Mouse (Mus musculus): ENCODE results near the gene Hlcs. TPM values are rescaled to one million over a fixed set of nuclear protein-coding genes. Genes with fewer than 3 reads are reported as not detected.
A peak's percentile ranks its signal among the peaks of the same experiment; 100 is the strongest.

Gene Hlcs
- polyA plus RNA-seq, 1 experiment from 2014 or later, result 9.1 TPM

GRCm38 (mm10) chr16:94250640-94251349, 62.6 kb downstream of the Hlcs start:
- H3K4me2 ChIP-seq, result no peak overlapping the region
- H3K36me3 ChIP-seq, result no peaks in the 10 kb centered on the region
- H3K4me3 ChIP-seq (replicated peaks), result no peak overlapping the region
- H3K9me3 ChIP-seq, result no peaks in the 10 kb centered on the region
- H3K4me1 ChIP-seq, result peaks cover 9% of the 10 kb centered on the region; the same call in 1 of the 2 replicates
- no peak overlapping the region for H3K9ac ChIP-seq
- ATAC-seq (ENCODE audit: insufficient read depth, low FRiP score, low read depth), result no peak
- 81% methylated on average over 15 of the region's 15 CpGs for WGBS
- no peak overlapping the region for H3K27ac ChIP-seq
- H3K27me3 ChIP-seq (replicated peaks), result no peaks in the 10 kb centered on the region

DNA sequence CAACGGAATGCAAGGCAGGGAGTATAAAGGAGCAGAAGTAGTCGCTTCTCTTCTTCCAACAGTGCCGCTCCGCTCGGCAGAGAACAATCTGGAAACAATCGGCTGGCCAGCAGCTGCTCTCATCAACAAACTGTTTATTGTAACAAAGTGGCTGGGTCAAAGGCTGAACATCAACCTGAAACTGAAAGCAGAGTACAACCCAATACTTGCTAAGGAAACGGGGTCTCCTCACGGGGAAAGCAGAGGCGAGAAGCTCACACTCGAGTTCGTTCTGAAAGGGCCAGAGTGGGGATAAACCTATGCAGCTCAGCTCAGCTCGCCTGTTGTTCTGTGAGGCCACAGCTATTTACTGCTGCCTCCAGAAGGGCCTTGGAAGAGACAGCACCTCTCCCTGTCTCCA, 63.2 kb downstream of the Hlcs start:
- Histone ChIP-seq H3K9me3 (no peaks in the 10 kb centered on the region), H3K4me2 (peak overlapping the region; percentile 21; the same call in 1 of the 2 replicates), H3K27me3 (replicated peaks) (no peaks in the 10 kb centered on the region), H3K9ac (no peak overlapping the region), H3K36me3 (no peaks in the 10 kb centered on the region), H3K27ac (no peak overlapping the region), H3K4me1 (peaks cover 9% of the 10 kb centered on the region; the same call in 1 of the 2 replicates), H3K4me3 (replicated peaks) (no peak overlapping the region)
- no peak for ATAC-seq (ENCODE audit: insufficient read depth, low FRiP score, low read depth)
- 38% methylated on average over 12 of the region's 12 CpGs for whole genome bisulfite sequencing

GRCm38 (mm10) chr16:94249666-94250065, 63.7 kb downstream of the Hlcs start:
- no peak for ATAC-seq (ENCODE audit: insufficient read depth, low FRiP score, low read depth)
- H3K27ac ChIP-seq, result no peak overlapping the region
- WGBS, result 73% methylated on average over 10 of the region's 10 CpGs

GRCm38 (mm10) chr16:94248721-94249120, 64.7 kb downstream of the Hlcs start:
- Histone ChIP-seq H3K4me2 (no peak overlapping the region), H3K4me3 (replicated peaks) (no peak overlapping the region), H3K9me3 (no peaks in the 10 kb centered on the region), H3K27me3 (replicated peaks) (no peaks in the 10 kb centered on the region), H3K9ac (no peak overlapping the region), H3K4me1 (peaks cover 5% of the 10 kb centered on the region; the same call in 1 of the 2 replicates), H3K27ac (no peak overlapping the region), H3K36me3 (no peaks in the 10 kb centered on the region)
- 86% methylated on average over 15 of the region's 15 CpGs for WGBS
- ATAC-seq (ENCODE audit: insufficient read depth, low FRiP score, low read depth), result no peak

More at GRCm38 (mm10) chr16:94249666-94250065, 63.7 kb downstream of the Hlcs start:
- Histone ChIP-seq H3K4me3 (replicated peaks) (no peak overlapping the region), H3K9me3 (no peaks in the 10 kb centered on the region), H3K27me3 (replicated peaks) (no peaks in the 10 kb centered on the region), H3K9ac (no peak overlapping the region), H3K36me3 (no peaks in the 10 kb centered on the region), H3K4me1 (peaks cover 9% of the 10 kb centered on the region; the same call in 1 of the 2 replicates), H3K4me2 (peak overlapping the region; percentile 21; the same call in 1 of the 2 replicates)

- Histone ChIP-seq H3K36me3 (no peaks in the 10 kb centered on the region), H3K9me3 (no peaks in the 10 kb centered on the region), H3K27me3 (replicated peaks) (no peaks in the 10 kb centered on the region), H3K9ac (no peak overlapping the region), H3K4me3 (replicated peaks) (no peak overlapping the region), H3K4me2 (no peak overlapping the region), H3K27ac (no peak overlapping the region), H3K4me1 (peaks cover 5% of the 10 kb centered on the region; the same call in 1 of the 2 replicates)
- 90% methylated on average over 8 of the region's 8 CpGs for WGBS
- no peak for ATAC-seq (ENCODE audit: insufficient read depth, low FRiP score, low read depth)
Observed at GRCm38 (mm10) chr16:94246976-94247375, 66.4 kb downstream of the Hlcs start.

- H3K9me3 ChIP-seq, result no peaks in the 10 kb centered on the region
- no peaks in the 10 kb centered on the region for H3K27me3 ChIP-seq (replicated peaks)
- peaks cover 5% of the 10 kb centered on the region; the same call in 1 of the 2 replicates for H3K4me1 ChIP-seq
- no peak overlapping the region for H3K4me3 ChIP-seq (replicated peaks)
- no peak overlapping the region for H3K4me2 ChIP-seq
- 75% methylated on average over 17 of the region's 17 CpGs for WGBS
- no peak overlapping the region for H3K27ac ChIP-seq
- ATAC-seq (ENCODE audit: insufficient read depth, low FRiP score, low read depth), result no peak
- no peak overlapping the region for H3K9ac ChIP-seq
- H3K36me3 ChIP-seq, result no peaks in the 10 kb centered on the region
Observed at GRCm38 (mm10) chr16:94246058-94246784, 67.2 kb downstream of the Hlcs start.

DNA sequence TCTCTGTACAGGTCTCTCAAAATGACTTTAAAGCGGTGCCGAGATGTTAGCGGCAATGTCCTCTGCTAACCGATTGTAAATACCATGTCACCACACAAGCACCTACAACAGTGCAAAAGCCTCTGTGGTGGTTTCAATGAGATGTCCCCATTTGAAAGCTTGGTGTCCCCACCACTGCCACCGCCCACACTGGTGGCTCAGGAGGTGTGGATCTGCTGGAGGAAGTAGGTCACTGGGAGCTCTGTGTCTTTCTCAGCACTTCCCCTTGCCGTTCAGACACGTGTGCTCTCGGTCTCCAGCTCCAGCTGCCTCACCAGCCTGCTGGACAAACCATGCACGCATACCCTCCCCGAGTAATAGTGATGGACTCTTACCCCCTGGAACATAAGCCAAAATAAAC, 72.2 kb downstream of the Hlcs start:
- H3K4me1 ChIP-seq, result no peaks in the 10 kb centered on the region
- no peak overlapping the region for H3K4me2 ChIP-seq
- H3K4me3 ChIP-seq (replicated peaks), result no peak overlapping the region
- ATAC-seq (ENCODE audit: insufficient read depth, low FRiP score, low read depth), result no peak
- no peaks in the 10 kb centered on the region for H3K36me3 ChIP-seq
- H3K9me3 ChIP-seq, result no peaks in the 10 kb centered on the region
- H3K27ac ChIP-seq, result no peak overlapping the region
- no peak overlapping the region for H3K9ac ChIP-seq
- 90% methylated on average over 10 of the region's 10 CpGs for WGBS
- H3K27me3 ChIP-seq (replicated peaks), result no peaks in the 10 kb centered on the region

DNA sequence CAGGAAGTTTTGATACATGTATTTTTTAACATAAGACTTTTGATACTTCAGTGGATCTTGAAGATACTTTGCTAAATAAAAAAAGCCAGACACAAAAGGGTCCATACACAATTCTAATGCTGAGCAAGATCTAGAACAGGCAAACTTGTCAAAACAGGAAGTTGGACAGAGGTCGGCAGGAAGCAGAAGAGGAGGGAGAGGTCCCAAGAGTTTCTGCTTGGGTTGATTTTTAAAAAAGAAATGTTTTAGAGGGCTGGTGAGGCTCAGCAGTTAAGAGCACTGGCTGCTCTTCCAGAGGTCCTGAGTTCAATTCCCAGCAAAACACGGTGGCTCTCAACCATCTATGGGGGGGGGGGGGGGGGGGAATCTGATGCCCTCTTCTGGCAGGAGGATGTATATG, 73.2 kb downstream of the Hlcs start:
- no peak overlapping the region for H3K27ac ChIP-seq
- no peak overlapping the region for H3K4me3 ChIP-seq (replicated peaks)
- 41% methylated on average over 2 of the region's 2 CpGs for WGBS
- H3K4me2 ChIP-seq, result no peak overlapping the region
- H3K27me3 ChIP-seq (replicated peaks), result no peaks in the 10 kb centered on the region
- no peaks in the 10 kb centered on the region for H3K4me1 ChIP-seq
- ATAC-seq (ENCODE audit: insufficient read depth, low FRiP score, low read depth), result no peak
- no peaks in the 10 kb centered on the region for H3K9me3 ChIP-seq
- no peaks in the 10 kb centered on the region for H3K36me3 ChIP-seq
- no peak overlapping the region for H3K9ac ChIP-seq

GRCm38 (mm10) chr16:94239567-94239966, 73.8 kb downstream of the Hlcs start:
- H3K9me3 ChIP-seq, result no peaks in the 10 kb centered on the region
- no peaks in the 10 kb centered on the region for H3K27me3 ChIP-seq (replicated peaks)
- H3K4me1 ChIP-seq, result no peaks in the 10 kb centered on the region
- no peak overlapping the region for H3K4me3 ChIP-seq (replicated peaks)
- H3K27ac ChIP-seq, result no peak overlapping the region
- 67% methylated on average over 6 of the region's 6 CpGs for WGBS
- ATAC-seq (ENCODE audit: insufficient read depth, low FRiP score, low read depth), result no peak
- no peak overlapping the region for H3K4me2 ChIP-seq
- H3K9ac ChIP-seq, result no peak overlapping the region
- H3K36me3 ChIP-seq, result no peaks in the 10 kb centered on the region

- Histone ChIP-seq H3K27ac (no peak overlapping the region), H3K36me3 (no peaks in the 10 kb centered on the region), H3K4me1 (no peaks in the 10 kb centered on the region), H3K4me2 (no peak overlapping the region), H3K4me3 (replicated peaks) (no peak overlapping the region), H3K9ac (no peak overlapping the region), H3K27me3 (replicated peaks) (no peaks in the 10 kb centered on the region), H3K9me3 (no peaks in the 10 kb centered on the region)
- no peak for ATAC-seq (ENCODE audit: insufficient read depth, low FRiP score, low read depth)
- 91% methylated on average over 7 of the region's 7 CpGs for WGBS
Observed at GRCm38 (mm10) chr16:94239146-94239545, 74.2 kb downstream of the Hlcs start.

DNA sequence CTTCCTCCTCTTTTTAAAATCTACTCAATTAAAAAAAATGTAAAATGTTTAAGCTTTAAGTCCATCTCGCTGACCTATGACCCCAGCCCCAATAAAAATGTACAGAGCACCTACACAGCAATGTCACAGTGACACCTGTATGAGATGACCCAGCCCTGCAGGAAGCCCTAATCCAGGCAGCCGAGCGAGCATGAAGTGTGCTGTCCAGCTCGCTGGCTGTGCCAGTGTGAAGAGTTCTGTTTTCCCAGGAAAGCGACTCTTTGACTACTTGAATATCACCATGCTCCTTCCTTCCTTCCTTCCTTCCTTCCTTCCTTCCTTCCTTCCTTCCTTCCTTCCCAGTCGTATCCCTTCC, 76.3 kb downstream of the Hlcs start:
- whole genome bisulfite sequencing, result 73% methylated on average over 6 of the region's 6 CpGs
- Histone ChIP-seq H3K27me3 (replicated peaks) (no peaks in the 10 kb centered on the region), H3K27ac (no peak overlapping the region), H3K4me2 (no peak overlapping the region), H3K4me1 (no peaks in the 10 kb centered on the region), H3K36me3 (no peaks in the 10 kb centered on the region), H3K9ac (no peak overlapping the region), H3K9me3 (no peaks in the 10 kb centered on the region), H3K4me3 (replicated peaks) (no peak overlapping the region)
- no peak for ATAC-seq (ENCODE audit: insufficient read depth, low FRiP score, low read depth)

Measured in stomach, embryonic 15.5 days (tissue).